In the genomic region with DNA sequence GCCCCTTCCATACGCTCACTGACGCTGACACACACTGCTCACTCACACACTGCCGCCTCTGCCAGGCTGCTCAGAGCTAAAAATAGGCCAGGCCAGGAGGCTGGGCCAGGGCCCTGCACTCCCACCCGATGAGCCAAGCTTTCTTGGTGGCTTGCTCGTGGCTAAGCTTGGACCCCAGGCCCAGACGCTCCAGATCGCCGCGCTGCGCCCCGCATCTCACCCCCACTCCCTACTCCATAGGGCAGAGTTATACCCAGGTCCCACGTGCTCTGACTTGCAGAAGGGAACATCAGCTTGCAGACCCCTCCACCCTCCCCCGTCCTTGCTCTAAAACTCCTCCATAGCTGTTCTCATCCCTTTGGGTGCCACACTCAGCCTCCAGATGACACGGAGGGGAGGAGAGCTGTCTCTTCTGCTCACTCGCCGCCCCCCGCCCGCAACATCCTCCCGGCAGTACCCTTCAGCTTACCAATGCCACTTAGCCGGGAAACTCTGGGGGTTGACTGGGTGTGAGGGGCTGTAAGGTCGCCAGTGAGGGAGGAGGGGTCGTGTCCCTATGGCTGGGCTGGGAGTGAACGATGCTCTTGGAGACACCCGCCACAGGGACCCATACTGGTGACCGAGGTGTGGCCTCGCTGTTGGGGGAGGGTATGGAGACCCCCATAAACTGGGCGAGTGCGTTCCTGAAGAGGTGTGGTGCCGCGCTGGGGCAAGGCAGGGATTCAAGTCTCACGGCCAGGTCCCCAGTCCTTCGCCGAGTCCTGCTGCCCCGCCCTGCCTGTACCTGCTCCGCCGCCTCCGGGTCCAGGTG, we compare ENCODE assay signal across 7 mouse cellular contexts. TPM values are rescaled to one million over a fixed set of nuclear protein-coding genes. Genes with fewer than 3 reads are reported as not detected.
A peak's percentile ranks its signal among the peaks of the same experiment; 100 is the strongest.
DNase-seq lines count a peak whose midpoint lies in the region; ATAC-seq and TF ChIP-seq lines count a peak whose summit lies in the region.

No protein-coding gene starts in this region.

- ATAC-seq in lung, embryonic 14.5 days (ENCODE audit: insufficient read depth): peak; percentile 48
- peak; percentile 53 for ATAC-seq in embryonic facial prominence, embryonic 13.5 days (ENCODE audit: insufficient number of reproducible peaks, insufficient read depth, low FRiP score, low TSS enrichment, low read depth)
- peak; percentile 24 for ATAC-seq in limb, embryonic 14.5 days (ENCODE audit: low FRiP score, low read depth)

- H3K27me3 ChIP-seq in lung, embryonic 14.5 days (ENCODE audit: insufficient read depth, low read length): peaks cover 11% of the 10 kb centered on the region
- peaks cover 25% of the 10 kb centered on the region for H3K27me3 ChIP-seq in embryonic facial prominence, embryonic 13.5 days
- H3K27me3 ChIP-seq in limb, embryonic 14.5 days (ENCODE audit: control insufficient read depth, insufficient read depth, low read length): peaks cover 8% of the 10 kb centered on the region

- no peak overlapping the region; the same call in 1 of the 2 replicates for H3K27ac ChIP-seq in lung, embryonic 14.5 days (ENCODE audit: low read depth)
- H3K27ac ChIP-seq in embryonic facial prominence, embryonic 13.5 days: no peak overlapping the region
- no peak overlapping the region for H3K27ac ChIP-seq in limb, embryonic 14.5 days (replicated peaks; ENCODE audit: low read depth, low read length)

- peak; percentile 37 for DNase-seq in lung, embryonic 14.5 days
- no peak for DNase-seq in lung, postnatal 25 days (ENCODE audit: low spot score)
- peak; percentile 26 to 37 for DNase-seq in heart, postnatal 14 days
- no peak for DNase-seq in limb, embryonic 14.5 days (ENCODE audit: low spot score)
- peak; percentile 76 for DNase-seq in right cerebral cortex, adult 18-20 months
- no peak for DNase-seq in spleen, postnatal 10 days (ENCODE audit: low spot score in 2 of 2)

- H3K9ac ChIP-seq in lung, embryonic 14.5 days: peak overlapping the region; percentile 60
- peak overlapping the region; percentile 80 for H3K9ac ChIP-seq in embryonic facial prominence, embryonic 13.5 days
- H3K9ac ChIP-seq in limb, embryonic 14.5 days (ENCODE audit: low read depth, low read length, severe bottlenecking): peak overlapping the region; percentile 62

- intact Hi-C loops in heart, postnatal 14 days (cut with DNase I): no loop called here

- peak overlapping the region; percentile 60 for H3K4me3 ChIP-seq in lung, embryonic 14.5 days (ENCODE audit: low read depth, low read length)
- peak overlapping the region; percentile 73 for H3K4me3 ChIP-seq in embryonic facial prominence, embryonic 13.5 days
- H3K4me3 ChIP-seq in limb, embryonic 14.5 days (replicated peaks; ENCODE audit: low read length): peak overlapping the region; percentile 63

- H3K9me3 ChIP-seq in lung, embryonic 14.5 days (ENCODE audit: low read depth, low read length): no peaks in the 10 kb centered on the region
- no peaks in the 10 kb centered on the region for H3K9me3 ChIP-seq in embryonic facial prominence, embryonic 13.5 days
- H3K9me3 ChIP-seq in limb, embryonic 14.5 days (ENCODE audit: control insufficient read depth, low read length): no peaks in the 10 kb centered on the region

- TF ChIP-seq CTCF in lung, embryonic 14.5 days (IDR thresholded peaks at IDR 0.05; ENCODE audit: low read depth): no peak

- no peaks in the 10 kb centered on the region for H3K36me3 ChIP-seq in lung, embryonic 14.5 days (ENCODE audit: insufficient read depth)
- no peaks in the 10 kb centered on the region for H3K36me3 ChIP-seq in embryonic facial prominence, embryonic 13.5 days
- H3K36me3 ChIP-seq in limb, embryonic 14.5 days (ENCODE audit: control insufficient read depth, insufficient read depth, low read length): no peaks in the 10 kb centered on the region

- no peaks in the 10 kb centered on the region for H3K4me1 ChIP-seq in lung, embryonic 14.5 days (ENCODE audit: insufficient read depth)
- H3K4me1 ChIP-seq in embryonic facial prominence, embryonic 13.5 days: peaks cover 24% of the 10 kb centered on the region
- H3K4me1 ChIP-seq in limb, embryonic 14.5 days (ENCODE audit: control insufficient read depth, insufficient read depth, low read length): peaks cover 6% of the 10 kb centered on the region

- no peak for TF ChIP-seq POLR2A in limb, embryonic 14.5 days (IDR thresholded peaks at IDR 0.05; ENCODE audit: borderline replicate concordance, extremely low read depth, insufficient read depth, insufficient read length)

- under 1% methylated on average over 37 of the region's 37 CpGs for WGBS in lung, embryonic 14.5 days
- 2% methylated on average over 37 of the region's 37 CpGs for whole genome bisulfite sequencing in embryonic facial prominence, embryonic 13.5 days
- WGBS in limb, embryonic 14.5 days: 3% methylated on average over 35 of the region's 37 CpGs

- H3K4me2 ChIP-seq in lung, embryonic 14.5 days: peak overlapping the region; percentile 96
- H3K4me2 ChIP-seq in embryonic facial prominence, embryonic 13.5 days: peak overlapping the region; percentile 96
- peak overlapping the region; percentile 96 for H3K4me2 ChIP-seq in limb, embryonic 14.5 days (replicated peaks; ENCODE audit: low read depth, low read length, severe bottlenecking)

RNA-seq across cellular contexts. Expression of a gene that starts 0.6 kb away (rescaled TPM):
- 6.3 and 6.9 TPM in 2 replicates for polyA plus RNA-seq in lung, embryonic 14.5 days (2014; fragmentation: Nextera tagmentation; extraction: Ambion mirVana)
- polyA plus RNA-seq in embryonic facial prominence, embryonic 13.5 days (2015; fragmentation: Nextera tagmentation; extraction: Ambion mirVana): 12.6 and 16.9 TPM in 2 replicates
- 10 to 100 TPM in 1 of 2 experiments, 1 to 10 TPM in 1; 9.6 to 10.8 TPM for total RNA-seq in heart, postnatal 14 days (2021)
- polyA plus RNA-seq in limb, embryonic 14.5 days (2012; rRNA removed): 6.3 and 6.7 TPM in 2 replicates
- 9.6 and 11.2 TPM in 2 replicates for polyA plus RNA-seq in limb, embryonic 14.5 days (2014; fragmentation: Nextera tagmentation; extraction: Ambion mirVana)

RNA-seq across cellular contexts. Expression of a gene that starts 27.7 kb away (rescaled TPM):
- polyA plus RNA-seq in lung, embryonic 14.5 days (2014; fragmentation: Nextera tagmentation; extraction: Ambion mirVana): not detected in 2 replicates
- not detected in 2 replicates for polyA plus RNA-seq in embryonic facial prominence, embryonic 13.5 days (2015; fragmentation: Nextera tagmentation; extraction: Ambion mirVana)
- not detected for total RNA-seq in heart, postnatal 14 days (2021)
- polyA plus RNA-seq in limb, embryonic 14.5 days (2012; rRNA removed): not detected in 2 replicates
- not detected in 2 replicates for polyA plus RNA-seq in limb, embryonic 14.5 days (2014; fragmentation: Nextera tagmentation; extraction: Ambion mirVana)

RNA-seq across cellular contexts. Expression of a gene that starts 34.4 kb away (rescaled TPM):
- polyA plus RNA-seq in lung, embryonic 14.5 days (2014; fragmentation: Nextera tagmentation; extraction: Ambion mirVana): 1.8 and 2.5 TPM in 2 replicates
- polyA plus RNA-seq in embryonic facial prominence, embryonic 13.5 days (2015; fragmentation: Nextera tagmentation; extraction: Ambion mirVana): 7.1 and 8.8 TPM in 2 replicates
- 1 to 10 TPM; 2.0 TPM for total RNA-seq in heart, postnatal 14 days (2021)
- 6.9 and 7.1 TPM in 2 replicates for polyA plus RNA-seq in limb, embryonic 14.5 days (2012; rRNA removed)
- 4.4 TPM in 2 replicates for polyA plus RNA-seq in limb, embryonic 14.5 days (2014; fragmentation: Nextera tagmentation; extraction: Ambion mirVana)

Comparison
In these comparisons a context has a peak if more than half of its experiments do, and no peak if none do; other contexts are left out.
1. DNase-seq: peak in lung, embryonic 14.5 days (single experiment), heart, postnatal 14 days (2 of 2) and right cerebral cortex, adult 18-20 months (single experiment); none in lung, postnatal 25 days (single experiment), limb, embryonic 14.5 days (single experiment) and spleen, postnatal 10 days (0 of 2).
2. Peak in every context shown above with its lines, with median percentiles within 50 percentile points of each other: ATAC-seq, H3K4me2 ChIP-seq, H3K4me3 ChIP-seq and H3K9ac ChIP-seq.